Mouse (Mus musculus): ENCODE data around the gene Rpl9. TPM values are rescaled to one million over a fixed set of nuclear protein-coding genes. Genes with fewer than 3 reads are reported as not detected.

Rpl9 gene
- polyA plus RNA-seq, 1 experiment from 2014 or later: 509 TPM

DNA sequence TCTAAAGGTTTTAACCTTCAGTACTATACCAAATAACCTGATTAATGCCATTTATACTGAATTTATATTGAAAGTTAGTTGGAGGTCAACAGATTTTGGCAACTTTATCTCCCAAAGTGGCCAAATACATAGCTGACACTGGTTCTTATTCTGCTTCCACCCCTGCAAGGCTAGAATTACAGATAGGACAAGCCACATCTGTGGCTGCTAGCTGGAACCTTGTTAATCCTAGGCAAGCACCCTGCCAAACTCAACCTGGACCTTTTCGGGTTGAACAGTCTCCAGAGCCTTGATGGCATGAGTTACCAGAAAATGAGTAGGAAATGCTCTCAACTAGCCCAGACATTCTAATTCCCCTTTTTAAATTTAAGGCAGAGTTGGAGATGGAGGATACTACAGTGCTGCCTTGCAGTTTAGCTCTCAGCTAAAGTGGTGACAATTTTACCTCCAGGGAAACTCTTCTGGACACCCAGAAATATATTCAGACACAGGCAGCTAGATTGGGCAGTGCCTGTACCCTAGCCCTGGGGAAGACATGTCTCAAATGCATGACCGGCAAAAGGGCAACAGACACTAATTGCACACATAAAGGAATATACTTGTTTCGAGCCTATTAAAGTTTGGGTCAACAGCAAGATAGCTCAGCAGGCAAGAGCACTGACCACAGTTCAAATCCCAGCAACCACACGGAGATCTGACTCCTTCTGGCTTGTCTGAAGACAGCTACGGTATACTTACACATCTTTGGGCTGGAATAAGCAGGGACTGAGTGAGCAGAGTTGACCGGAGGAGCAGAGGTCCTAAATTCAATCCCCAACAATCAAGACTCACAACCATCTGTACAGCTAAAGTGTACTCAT is 4.0 kb downstream of the Rpl9 start:
- H3K4me2 ChIP-seq (ENCODE audit: low read length): no peak overlapping the region
- peaks cover 18% of the 10 kb centered on the region for H3K36me3 ChIP-seq (ENCODE audit: control insufficient read depth, insufficient read depth, low read length)
- H3K4me3 ChIP-seq (ENCODE audit: low read depth, low read length): no peak overlapping the region
- H3K27me3 ChIP-seq (ENCODE audit: control insufficient read depth, insufficient read depth, low read depth, low read length): no peaks in the 10 kb centered on the region
- H3K27ac ChIP-seq (ENCODE audit: low read length): no peak overlapping the region
- ATAC-seq: no peak
- H3K4me1 ChIP-seq (ENCODE audit: control insufficient read depth, insufficient read depth, low read length): peaks cover 18% of the 10 kb centered on the region
- no peak overlapping the region for H3K9ac ChIP-seq (ENCODE audit: low read depth, low read length)
- H3K9me3 ChIP-seq (replicated peaks; ENCODE audit: control insufficient read depth, low read length, poor library complexity, severe bottlenecking): no peaks in the 10 kb centered on the region
- 82% methylated on average over 6 of the region's 6 CpGs for WGBS

DNA sequence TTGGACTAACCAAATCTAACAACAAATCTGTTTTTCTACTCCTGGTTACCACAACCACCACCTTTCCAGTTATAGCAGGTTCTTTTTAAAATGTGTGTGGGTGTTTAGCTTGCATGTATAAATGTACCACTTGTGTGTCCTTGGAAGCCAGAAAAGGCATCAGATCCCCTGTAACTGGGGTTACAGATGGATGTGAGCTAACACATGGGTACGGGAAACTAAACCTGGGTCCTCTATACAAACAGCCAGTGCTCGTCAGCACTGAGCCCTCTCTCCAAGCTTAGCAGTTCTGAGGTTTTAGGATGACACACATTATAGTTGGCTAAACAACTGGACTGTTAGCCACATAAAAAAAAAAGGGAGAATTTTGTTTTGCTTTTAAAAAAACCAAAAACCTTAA is 5.5 kb downstream of the Rpl9 start:
- no peak overlapping the region for H3K4me2 ChIP-seq (ENCODE audit: low read length)
- no peaks in the 10 kb centered on the region for H3K27me3 ChIP-seq (ENCODE audit: control insufficient read depth, insufficient read depth, low read depth, low read length)
- H3K4me3 ChIP-seq (ENCODE audit: low read depth, low read length): no peak overlapping the region
- H3K9me3 ChIP-seq (replicated peaks; ENCODE audit: control insufficient read depth, low read length, poor library complexity, severe bottlenecking): no peaks in the 10 kb centered on the region
- H3K36me3 ChIP-seq (ENCODE audit: control insufficient read depth, insufficient read depth, low read length): peaks cover 18% of the 10 kb centered on the region
- H3K4me1 ChIP-seq (ENCODE audit: control insufficient read depth, insufficient read depth, low read length): peaks cover 14% of the 10 kb centered on the region
- WGBS: 77% methylated on average over 2 of the region's 2 CpGs
- H3K9ac ChIP-seq (ENCODE audit: low read depth, low read length): no peak overlapping the region
- no peak for ATAC-seq
- no peak overlapping the region for H3K27ac ChIP-seq (ENCODE audit: low read length)

DNA sequence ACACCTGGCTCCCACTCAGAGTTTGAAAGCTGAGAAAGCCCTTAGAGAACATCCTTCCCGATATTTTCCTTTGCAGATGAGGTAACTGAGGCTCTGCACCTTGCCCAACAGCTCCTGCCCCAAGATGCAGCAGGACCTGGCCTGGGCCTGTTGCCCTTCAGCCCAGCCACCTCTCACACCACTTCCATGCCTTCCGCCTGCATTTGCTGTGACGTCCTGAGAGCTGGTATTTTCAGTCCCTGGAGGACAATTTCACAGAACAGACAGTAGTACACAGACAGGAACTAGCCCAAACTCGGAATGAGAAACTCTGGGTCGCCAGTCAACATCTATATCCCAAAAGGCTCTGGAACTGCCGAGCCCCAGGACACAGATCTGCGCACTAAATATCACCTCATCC is 16.5 kb downstream of the Rpl9 start:
- H3K4me2 ChIP-seq (ENCODE audit: low read length): no peak overlapping the region
- 83% methylated on average over 7 of the region's 7 CpGs for WGBS
- H3K9me3 ChIP-seq (replicated peaks; ENCODE audit: control insufficient read depth, low read length, poor library complexity, severe bottlenecking): no peaks in the 10 kb centered on the region
- H3K4me1 ChIP-seq (ENCODE audit: control insufficient read depth, insufficient read depth, low read length): no peaks in the 10 kb centered on the region
- H3K27ac ChIP-seq (ENCODE audit: low read length): no peak overlapping the region
- H3K9ac ChIP-seq (ENCODE audit: low read depth, low read length): no peak overlapping the region
- H3K4me3 ChIP-seq (ENCODE audit: low read depth, low read length): no peak overlapping the region
- no peak for ATAC-seq
- no peaks in the 10 kb centered on the region for H3K27me3 ChIP-seq (ENCODE audit: control insufficient read depth, insufficient read depth, low read depth, low read length)
- H3K36me3 ChIP-seq (ENCODE audit: control insufficient read depth, insufficient read depth, low read length): no peaks in the 10 kb centered on the region

DNA sequence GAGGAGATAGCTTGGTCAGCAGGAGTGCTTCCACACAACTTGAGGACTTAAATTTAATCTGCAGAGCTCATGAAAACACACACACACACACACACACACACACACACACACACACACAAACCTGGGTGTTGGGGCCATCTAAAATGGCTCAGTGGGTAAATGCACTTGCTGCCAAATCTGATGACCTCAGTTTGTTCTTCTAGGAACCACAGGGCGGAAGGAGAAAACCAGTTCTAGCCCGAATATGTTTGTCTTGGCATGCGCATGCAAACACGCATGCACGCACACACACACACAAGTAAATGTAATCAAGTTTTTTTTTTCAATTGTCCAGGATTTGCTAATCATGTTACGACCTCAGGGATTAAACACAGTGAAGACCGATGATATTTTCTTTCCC is 19.7 kb downstream of the Rpl9 start:
- 94% methylated on average over 7 of the region's 7 CpGs for WGBS
- no peak for ATAC-seq

DNA sequence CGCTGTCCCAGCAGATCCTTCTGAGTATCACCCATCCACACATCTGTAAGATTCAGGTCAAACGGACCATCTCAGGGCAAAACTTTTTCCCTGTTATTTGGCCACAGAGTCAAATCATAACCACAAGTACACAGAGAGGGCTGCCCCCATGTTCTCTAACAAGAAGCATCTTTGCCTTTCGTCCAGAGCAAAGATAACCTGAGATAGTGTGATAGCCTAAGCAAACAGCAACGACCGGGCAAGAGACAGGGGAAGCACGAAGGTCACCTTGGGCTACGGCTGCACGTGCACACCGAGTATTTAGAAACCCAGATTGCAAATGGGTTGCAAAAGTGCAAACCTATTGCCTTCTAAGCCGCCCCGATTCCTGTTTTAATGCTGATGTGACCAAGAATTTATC is 23.4 kb downstream of the Rpl9 start:
- H3K27ac ChIP-seq (ENCODE audit: low read length): no peak overlapping the region
- no peak overlapping the region for H3K4me2 ChIP-seq (ENCODE audit: low read length)
- no peak for ATAC-seq
- 91% methylated on average over 11 of the region's 11 CpGs for WGBS
- H3K4me3 ChIP-seq (ENCODE audit: low read depth, low read length): no peak overlapping the region
- H3K36me3 ChIP-seq (ENCODE audit: control insufficient read depth, insufficient read depth, low read length): no peaks in the 10 kb centered on the region
- no peaks in the 10 kb centered on the region for H3K9me3 ChIP-seq (replicated peaks; ENCODE audit: control insufficient read depth, low read length, poor library complexity, severe bottlenecking)
- H3K27me3 ChIP-seq (ENCODE audit: control insufficient read depth, insufficient read depth, low read depth, low read length): no peaks in the 10 kb centered on the region
- no peaks in the 10 kb centered on the region for H3K4me1 ChIP-seq (ENCODE audit: control insufficient read depth, insufficient read depth, low read length)
- H3K9ac ChIP-seq (ENCODE audit: low read depth, low read length): no peak overlapping the region

More for the DNA sequence above, 19.7 kb downstream of the Rpl9 start:
- Histone ChIP-seq H3K27me3 (ENCODE audit: control insufficient read depth, insufficient read depth, low read depth, low read length) (no peaks in the 10 kb centered on the region), H3K4me3 (ENCODE audit: low read depth, low read length) (no peak overlapping the region), H3K4me1 (ENCODE audit: control insufficient read depth, insufficient read depth, low read length) (no peaks in the 10 kb centered on the region), H3K4me2 (ENCODE audit: low read length) (no peak overlapping the region), H3K27ac (ENCODE audit: low read length) (no peak overlapping the region), H3K9me3 (replicated peaks; ENCODE audit: control insufficient read depth, low read length, poor library complexity, severe bottlenecking) (no peaks in the 10 kb centered on the region), H3K9ac (ENCODE audit: low read depth, low read length) (no peak overlapping the region), H3K36me3 (ENCODE audit: control insufficient read depth, insufficient read depth, low read length) (no peaks in the 10 kb centered on the region)

DNA sequence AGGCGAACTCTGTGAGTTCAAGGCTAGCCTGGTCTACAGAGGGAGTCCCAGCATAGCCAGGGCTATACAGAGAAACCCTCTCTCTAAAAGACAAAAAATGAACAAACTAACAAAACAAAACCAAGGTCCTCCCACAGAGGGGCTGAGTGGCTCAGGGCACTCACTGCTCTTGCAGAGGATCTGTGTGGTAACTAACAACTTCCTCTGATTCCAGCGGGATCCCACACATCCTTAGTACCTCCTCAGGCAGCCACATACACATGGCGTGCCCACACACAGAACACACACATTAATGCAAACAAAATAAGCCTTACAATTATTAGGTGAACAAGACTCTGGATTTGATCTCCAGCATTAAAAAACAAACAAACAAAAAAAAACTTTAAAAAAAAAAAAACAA is 33.5 kb downstream of the Rpl9 start:
- Histone ChIP-seq H3K36me3 (ENCODE audit: control insufficient read depth, insufficient read depth, low read length) (no peaks in the 10 kb centered on the region), H3K4me1 (ENCODE audit: control insufficient read depth, insufficient read depth, low read length) (no peaks in the 10 kb centered on the region), H3K9ac (ENCODE audit: low read depth, low read length) (no peak overlapping the region), H3K27me3 (ENCODE audit: control insufficient read depth, insufficient read depth, low read depth, low read length) (no peaks in the 10 kb centered on the region), H3K27ac (ENCODE audit: low read length) (no peak overlapping the region), H3K9me3 (replicated peaks; ENCODE audit: control insufficient read depth, low read length, poor library complexity, severe bottlenecking) (no peaks in the 10 kb centered on the region), H3K4me2 (ENCODE audit: low read length) (no peak overlapping the region), H3K4me3 (ENCODE audit: low read depth, low read length) (no peak overlapping the region)
- WGBS: 94% methylated on average over 3 of the region's 3 CpGs
- no peak for ATAC-seq

DNA sequence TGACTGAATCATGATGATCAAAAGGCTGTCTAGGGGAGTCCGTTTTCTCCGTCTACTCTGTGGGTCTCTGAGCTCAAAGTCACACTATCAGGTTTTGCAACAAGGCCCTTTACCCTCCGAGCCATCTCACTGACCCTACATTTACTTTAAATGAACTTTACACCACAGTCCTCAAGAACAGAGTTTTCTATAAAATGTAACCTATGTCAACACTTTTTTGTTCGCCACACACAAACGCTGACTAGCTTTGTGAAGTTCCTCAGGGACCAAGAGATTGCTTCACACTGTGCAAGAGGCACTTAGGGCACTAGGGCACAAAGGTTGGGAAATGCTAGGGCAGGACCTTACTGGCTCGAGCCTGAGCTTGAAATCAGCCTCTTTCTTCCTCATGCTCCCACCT is 34.4 kb downstream of the Rpl9 start:
- WGBS: 83% methylated on average over 6 of the region's 6 CpGs
- H3K27me3 ChIP-seq (ENCODE audit: control insufficient read depth, insufficient read depth, low read depth, low read length): no peaks in the 10 kb centered on the region

DNA sequence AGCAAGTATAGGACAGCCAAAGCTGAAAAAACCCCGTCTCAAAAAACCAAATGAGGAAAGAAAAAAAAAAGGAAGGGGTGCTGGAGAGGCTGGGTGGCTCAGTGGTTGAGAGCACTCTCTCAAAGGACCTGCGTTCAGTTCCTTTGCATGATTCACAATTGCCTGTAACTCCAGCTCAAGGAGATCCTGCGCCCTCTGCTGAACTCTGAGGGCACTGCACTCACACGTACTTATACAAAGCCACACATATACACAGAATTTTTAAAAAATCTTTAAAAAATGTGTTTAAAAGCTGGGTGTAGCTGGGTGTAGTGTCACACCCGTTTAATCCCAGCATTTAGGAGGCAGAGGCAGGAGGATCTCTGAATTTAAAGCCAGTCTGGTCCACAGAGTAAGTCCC is 36.3 kb downstream of the Rpl9 start:
- Histone ChIP-seq H3K27me3 (ENCODE audit: control insufficient read depth, insufficient read depth, low read depth, low read length) (no peaks in the 10 kb centered on the region), H3K36me3 (ENCODE audit: control insufficient read depth, insufficient read depth, low read length) (no peaks in the 10 kb centered on the region), H3K27ac (ENCODE audit: low read length) (no peak overlapping the region), H3K4me1 (ENCODE audit: control insufficient read depth, insufficient read depth, low read length) (no peaks in the 10 kb centered on the region), H3K9me3 (replicated peaks; ENCODE audit: control insufficient read depth, low read length, poor library complexity, severe bottlenecking) (no peaks in the 10 kb centered on the region), H3K4me3 (ENCODE audit: low read depth, low read length) (no peak overlapping the region), H3K4me2 (ENCODE audit: low read length) (no peak overlapping the region), H3K9ac (ENCODE audit: low read depth, low read length) (no peak overlapping the region)
- ATAC-seq: no peak
- WGBS: 82% methylated on average over 5 of the region's 5 CpGs

More for the DNA sequence above, 34.4 kb downstream of the Rpl9 start:
- no peak overlapping the region for H3K4me2 ChIP-seq (ENCODE audit: low read length)
- ATAC-seq: no peak
- H3K27ac ChIP-seq (ENCODE audit: low read length): no peak overlapping the region
- no peak overlapping the region for H3K4me3 ChIP-seq (ENCODE audit: low read depth, low read length)
- no peaks in the 10 kb centered on the region for H3K9me3 ChIP-seq (replicated peaks; ENCODE audit: control insufficient read depth, low read length, poor library complexity, severe bottlenecking)
- no peaks in the 10 kb centered on the region for H3K4me1 ChIP-seq (ENCODE audit: control insufficient read depth, insufficient read depth, low read length)
- no peaks in the 10 kb centered on the region for H3K36me3 ChIP-seq (ENCODE audit: control insufficient read depth, insufficient read depth, low read length)
- H3K9ac ChIP-seq (ENCODE audit: low read depth, low read length): no peak overlapping the region

DNA sequence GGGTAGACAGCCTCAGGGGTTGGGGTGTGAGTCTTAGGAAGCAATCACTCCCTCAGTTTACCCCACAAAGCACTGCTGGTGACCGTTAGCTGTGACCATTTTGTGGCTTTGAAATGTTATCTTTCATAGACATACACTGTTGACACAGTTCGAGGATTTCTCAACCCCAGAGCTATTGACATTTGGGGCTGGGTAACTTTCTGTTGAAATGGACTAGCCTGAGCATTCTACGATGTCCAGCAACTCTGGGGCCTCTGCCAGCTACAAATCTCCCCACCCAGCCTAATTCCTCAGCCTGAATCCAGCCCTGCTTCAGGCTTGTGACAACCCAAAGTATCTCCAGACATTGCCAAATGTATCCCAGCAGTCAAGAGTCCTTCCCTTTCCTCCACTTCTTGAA is 37.1 kb downstream of the Rpl9 start:
- Histone ChIP-seq H3K27me3 (ENCODE audit: control insufficient read depth, insufficient read depth, low read depth, low read length) (no peaks in the 10 kb centered on the region), H3K27ac (ENCODE audit: low read length) (no peak overlapping the region), H3K4me2 (ENCODE audit: low read length) (no peak overlapping the region), H3K4me3 (ENCODE audit: low read depth, low read length) (no peak overlapping the region), H3K9ac (ENCODE audit: low read depth, low read length) (no peak overlapping the region), H3K36me3 (ENCODE audit: control insufficient read depth, insufficient read depth, low read length) (no peaks in the 10 kb centered on the region), H3K9me3 (replicated peaks; ENCODE audit: control insufficient read depth, low read length, poor library complexity, severe bottlenecking) (no peaks in the 10 kb centered on the region), H3K4me1 (ENCODE audit: control insufficient read depth, insufficient read depth, low read length) (no peaks in the 10 kb centered on the region)
- no peak for ATAC-seq
- WGBS: 90% methylated on average over 3 of the region's 3 CpGs
